Mouse (Mus musculus): ENCODE data around the gene Crip2. TPM values are rescaled to one million over a fixed set of nuclear protein-coding genes. Genes with fewer than 3 reads are reported as not detected.

Crip2 gene
- polyA plus RNA-seq, 1 experiment: 52.9 TPM

GRCm38 (mm10) chr12:113103846-113104451 is 36.1 kb upstream of the Crip2 start:
- no peak overlapping the region for H3K4me3 ChIP-seq (ENCODE audit: insufficient read depth, low read length)
- TF ChIP-seq CTCF (IDR thresholded peaks at IDR 0.05; ENCODE audit: borderline replicate concordance, insufficient read depth, low read length) (0 out of 2 replicates have a peak, but pooled peaks have one; percentile 13), POLR2A (IDR thresholded peaks at IDR 0.05; ENCODE audit: low read depth, low read length) (no peak)
- no peak overlapping the region for H3K27ac ChIP-seq (ENCODE audit: insufficient read depth, low read length)
- H3K4me1 ChIP-seq (ENCODE audit: control insufficient read depth, insufficient read depth, low read length): peaks cover 19% of the 10 kb centered on the region

- peaks cover 14% of the 10 kb centered on the region for H3K4me1 ChIP-seq (ENCODE audit: control insufficient read depth, insufficient read depth, low read length)
- H3K27ac ChIP-seq (ENCODE audit: insufficient read depth, low read length): no peak overlapping the region
- H3K4me3 ChIP-seq (ENCODE audit: insufficient read depth, low read length): no peak overlapping the region
- TF ChIP-seq POLR2A (IDR thresholded peaks at IDR 0.05; ENCODE audit: low read depth, low read length): no peak
- TF ChIP-seq CTCF (IDR thresholded peaks at IDR 0.05; ENCODE audit: borderline replicate concordance, insufficient read depth, low read length): no peak
Observed at GRCm38 (mm10) chr12:113106386-113106785, 33.6 kb upstream of the Crip2 start.

- H3K27ac ChIP-seq (ENCODE audit: insufficient read depth, low read length): no peak overlapping the region
- H3K4me3 ChIP-seq (ENCODE audit: insufficient read depth, low read length): no peak overlapping the region
- H3K4me1 ChIP-seq (ENCODE audit: control insufficient read depth, insufficient read depth, low read length): peaks cover 12% of the 10 kb centered on the region
- TF ChIP-seq CTCF (IDR thresholded peaks at IDR 0.05; ENCODE audit: borderline replicate concordance, insufficient read depth, low read length) (no peak), POLR2A (IDR thresholded peaks at IDR 0.05; ENCODE audit: low read depth, low read length) (no peak)
Observed at GRCm38 (mm10) chr12:113107431-113108124, 32.5 kb upstream of the Crip2 start.

- no peak for TF ChIP-seq POLR2A (IDR thresholded peaks at IDR 0.05; ENCODE audit: low read depth, low read length)
- no peak for TF ChIP-seq CTCF (IDR thresholded peaks at IDR 0.05; ENCODE audit: borderline replicate concordance, insufficient read depth, low read length)
- H3K4me1 ChIP-seq (ENCODE audit: control insufficient read depth, insufficient read depth, low read length): peaks cover 12% of the 10 kb centered on the region
- no peak overlapping the region for H3K27ac ChIP-seq (ENCODE audit: insufficient read depth, low read length)
- H3K4me3 ChIP-seq (ENCODE audit: insufficient read depth, low read length): no peak overlapping the region
Observed at GRCm38 (mm10) chr12:113108528-113109283, 31.3 kb upstream of the Crip2 start.

- Histone ChIP-seq H3K4me3 (ENCODE audit: insufficient read depth, low read length) (no peak overlapping the region), H3K4me1 (ENCODE audit: control insufficient read depth, insufficient read depth, low read length) (peaks cover 12% of the 10 kb centered on the region), H3K27ac (ENCODE audit: insufficient read depth, low read length) (no peak overlapping the region)
- no peak for TF ChIP-seq CTCF (IDR thresholded peaks at IDR 0.05; ENCODE audit: borderline replicate concordance, insufficient read depth, low read length)
- no peak for TF ChIP-seq POLR2A (IDR thresholded peaks at IDR 0.05; ENCODE audit: low read depth, low read length)
Observed at GRCm38 (mm10) chr12:113109801-113110200, 30.2 kb upstream of the Crip2 start.

GRCm38 (mm10) chr12:113114141-113114540 is 25.9 kb upstream of the Crip2 start:
- TF ChIP-seq CTCF (IDR thresholded peaks at IDR 0.05; ENCODE audit: borderline replicate concordance, insufficient read depth, low read length) (no peak), POLR2A (IDR thresholded peaks at IDR 0.05; ENCODE audit: low read depth, low read length) (no peak)
- H3K4me1 ChIP-seq (ENCODE audit: control insufficient read depth, insufficient read depth, low read length): no peaks in the 10 kb centered on the region
- H3K4me3 ChIP-seq (ENCODE audit: insufficient read depth, low read length): no peak overlapping the region
- no peak overlapping the region for H3K27ac ChIP-seq (ENCODE audit: insufficient read depth, low read length)

- TF ChIP-seq CTCF (IDR thresholded peaks at IDR 0.05; ENCODE audit: borderline replicate concordance, insufficient read depth, low read length) (no peak), POLR2A (IDR thresholded peaks at IDR 0.05; ENCODE audit: low read depth, low read length) (no peak)
- no peak overlapping the region for H3K27ac ChIP-seq (ENCODE audit: insufficient read depth, low read length)
- no peaks in the 10 kb centered on the region for H3K4me1 ChIP-seq (ENCODE audit: control insufficient read depth, insufficient read depth, low read length)
- no peak overlapping the region for H3K4me3 ChIP-seq (ENCODE audit: insufficient read depth, low read length)
Observed at GRCm38 (mm10) chr12:113114856-113115538, 25.0 kb upstream of the Crip2 start.

- Histone ChIP-seq H3K4me3 (ENCODE audit: insufficient read depth, low read length) (no peak overlapping the region), H3K27ac (ENCODE audit: insufficient read depth, low read length) (no peak overlapping the region), H3K4me1 (ENCODE audit: control insufficient read depth, insufficient read depth, low read length) (no peaks in the 10 kb centered on the region)
- TF ChIP-seq CTCF (IDR thresholded peaks at IDR 0.05; ENCODE audit: borderline replicate concordance, insufficient read depth, low read length) (peak; percentile 66; the same call in 1 of the 2 replicates), POLR2A (IDR thresholded peaks at IDR 0.05; ENCODE audit: low read depth, low read length) (no peak)
Observed at GRCm38 (mm10) chr12:113119516-113120410, 20.3 kb upstream of the Crip2 start.
